Mouse (Mus musculus) WW6 (cell line): ENCODE data around the gene Rhot1.
"Not testable (repeated sequence)": the region's sequence is repeated elsewhere in the genome, so short reads cannot be mapped to it uniquely, and the experiment has no call there.

Source experiments
- DNase-seq: peaks from one replicate; pipeline ENCODE4 v3.0.0-alpha.2; 2013; ENCODE audit warnings: low read depth, low spot score

Gene Rhot1

DNA sequence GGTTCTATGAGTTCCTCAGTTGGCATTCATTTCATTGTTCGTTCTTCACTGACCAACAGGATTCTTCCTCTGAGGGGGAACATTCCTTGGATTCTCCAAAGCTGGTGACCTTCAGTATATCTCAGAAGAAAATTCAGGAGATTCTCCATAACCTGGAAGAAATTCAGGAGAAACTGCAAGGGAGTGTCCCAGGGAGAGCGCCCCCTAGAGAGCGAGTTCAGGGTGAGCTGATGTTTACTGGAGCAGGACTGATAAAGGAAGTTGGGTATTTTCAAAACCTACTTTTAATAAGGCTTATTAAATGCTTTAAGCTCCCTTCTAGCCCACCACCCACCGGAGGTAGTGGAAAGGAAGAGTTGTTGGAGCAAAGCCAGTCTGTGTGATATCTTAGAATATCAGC, 15.0 kb upstream of the Rhot1 start:
- DNase-seq, result no peak

DNA sequence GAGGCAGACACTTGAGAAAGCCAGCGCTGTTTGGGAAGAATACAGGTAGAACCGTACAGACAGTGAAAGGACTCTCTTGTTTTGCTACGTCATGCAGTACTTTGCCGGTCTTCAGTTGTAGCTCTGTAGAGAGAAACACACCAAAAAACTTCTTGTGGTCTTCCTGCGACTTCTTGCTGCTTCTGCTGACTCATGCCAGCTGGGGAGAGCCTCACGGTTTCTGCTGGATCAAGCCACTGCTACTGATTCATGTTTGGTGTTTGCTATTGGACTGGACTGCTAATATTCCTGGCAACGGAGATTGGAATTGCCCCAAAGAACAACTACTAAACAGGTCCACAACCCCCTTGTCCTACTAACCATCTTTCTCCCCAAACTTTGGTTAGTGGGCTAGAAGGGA, 12.5 kb upstream of the Rhot1 start:
- DNase-seq, result no peak

DNA sequence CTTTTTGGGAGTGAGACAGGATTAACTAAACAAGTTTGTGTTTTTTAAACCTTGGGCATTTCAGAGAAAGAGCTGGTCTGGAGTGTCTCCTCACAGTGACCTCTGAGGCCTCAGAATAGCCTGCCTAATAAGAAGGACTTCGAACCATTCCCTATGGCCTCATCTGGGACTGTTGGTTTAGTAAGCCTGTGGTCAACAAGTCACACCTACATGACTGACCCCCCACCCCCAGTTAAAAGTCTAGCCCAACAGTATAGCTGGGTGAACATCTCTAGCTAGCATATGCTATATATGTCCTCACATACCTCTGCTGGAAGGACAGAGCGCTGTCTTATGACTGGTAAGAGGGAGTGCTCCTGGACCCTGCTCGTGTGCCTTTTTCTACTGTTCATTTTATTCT, 9.5 kb upstream of the Rhot1 start:
- no peak for DNase-seq

DNA sequence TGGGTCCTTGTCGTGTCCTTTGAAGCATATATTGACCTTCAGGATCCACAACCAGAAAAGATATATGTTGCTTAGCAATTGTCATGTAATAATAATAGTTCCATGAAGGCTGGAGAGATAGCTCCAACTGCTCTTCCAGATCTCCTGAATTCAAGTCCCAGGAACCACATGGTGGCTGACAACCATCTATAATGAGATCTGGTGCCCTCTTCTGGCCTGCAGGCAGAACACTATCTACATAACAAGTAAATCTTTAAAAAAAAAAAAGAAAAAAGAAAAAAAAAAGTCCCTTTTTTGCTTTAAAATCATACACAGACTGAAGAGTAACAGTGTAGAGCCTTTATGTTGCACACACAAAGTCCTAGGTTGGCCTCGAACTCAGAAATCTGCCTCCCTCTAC, 9.0 kb upstream of the Rhot1 start:
- DNase-seq, result no peak

DNA sequence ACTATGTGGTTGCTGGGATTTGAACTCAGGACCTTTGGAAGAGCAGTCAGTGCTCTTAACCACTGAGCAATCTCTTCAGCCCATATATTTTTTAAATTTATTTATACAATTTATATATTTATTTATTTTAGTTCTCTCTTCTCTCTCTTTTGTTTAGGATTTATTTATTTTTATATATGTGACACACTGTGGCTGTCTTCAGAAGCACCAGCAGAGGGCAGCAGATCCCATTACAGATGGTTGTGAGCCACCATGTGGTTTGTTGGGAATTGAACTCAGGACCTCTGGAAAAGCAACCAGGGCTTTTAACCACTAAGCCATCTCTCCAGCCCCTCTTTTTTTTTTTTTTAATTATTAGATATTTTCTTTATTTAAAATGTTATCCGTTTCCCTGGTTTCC, 8.5 kb upstream of the Rhot1 start:
- no peak for DNase-seq

DNA sequence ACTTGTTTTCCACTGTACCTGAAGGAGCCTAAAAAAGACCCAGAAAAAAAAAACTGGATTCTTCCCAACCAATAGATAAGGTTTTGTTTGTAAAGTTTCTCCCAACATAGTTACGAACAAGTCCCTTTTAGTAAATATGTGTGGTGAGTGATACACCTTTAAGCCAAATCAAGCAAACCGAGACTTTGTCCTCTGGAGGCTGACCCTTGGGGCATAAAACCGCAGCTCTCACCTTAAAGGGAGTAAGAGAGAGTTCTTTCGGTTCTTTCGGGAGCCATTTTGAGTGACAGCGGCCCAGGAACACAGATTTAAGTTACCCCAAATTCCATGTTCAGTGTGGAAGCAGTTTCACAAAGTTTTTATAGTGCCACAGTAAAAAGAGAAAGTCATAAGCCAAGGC, 6.5 kb upstream of the Rhot1 start:
- no peak for DNase-seq

DNA sequence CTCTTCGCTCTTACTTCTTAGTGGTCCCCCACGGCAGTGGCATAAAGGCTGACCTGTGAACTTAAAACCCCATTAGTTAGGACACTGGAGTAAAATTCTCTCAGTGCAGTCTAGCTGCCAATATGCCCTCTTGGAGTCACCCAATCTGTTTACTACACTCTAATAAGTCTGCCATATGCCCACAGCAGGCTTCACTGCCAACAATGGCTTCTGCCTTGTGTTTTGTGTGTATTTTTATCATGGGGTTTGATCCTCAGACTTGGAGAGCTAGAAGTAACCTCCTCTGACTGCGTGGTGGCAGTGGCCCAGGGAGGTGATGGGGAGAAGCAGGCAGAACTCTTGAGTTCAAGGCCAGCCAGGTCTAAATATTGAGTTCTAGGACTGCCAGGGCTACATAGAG, 4.8 kb upstream of the Rhot1 start:
- no peak for DNase-seq

DNA sequence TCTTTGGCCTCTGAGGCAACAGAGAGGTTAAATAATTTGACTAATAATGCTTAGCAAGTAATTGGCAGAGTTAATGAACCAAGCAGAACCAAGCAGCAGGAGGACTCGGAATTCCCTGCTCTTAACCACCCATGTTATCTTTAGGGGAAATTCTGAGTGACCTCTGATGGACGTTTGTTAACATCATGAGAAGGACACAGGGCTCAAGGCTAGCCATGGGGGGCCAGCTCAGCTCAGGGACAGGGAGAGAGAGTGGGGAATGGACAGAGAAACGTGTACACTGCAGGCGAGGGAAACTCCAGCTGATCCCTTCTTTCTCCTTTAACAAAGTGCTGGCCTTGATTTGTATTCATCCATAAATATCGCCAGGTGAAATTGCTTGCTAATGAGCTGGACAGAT, 3.9 kb upstream of the Rhot1 start:
- no peak for DNase-seq

DNA sequence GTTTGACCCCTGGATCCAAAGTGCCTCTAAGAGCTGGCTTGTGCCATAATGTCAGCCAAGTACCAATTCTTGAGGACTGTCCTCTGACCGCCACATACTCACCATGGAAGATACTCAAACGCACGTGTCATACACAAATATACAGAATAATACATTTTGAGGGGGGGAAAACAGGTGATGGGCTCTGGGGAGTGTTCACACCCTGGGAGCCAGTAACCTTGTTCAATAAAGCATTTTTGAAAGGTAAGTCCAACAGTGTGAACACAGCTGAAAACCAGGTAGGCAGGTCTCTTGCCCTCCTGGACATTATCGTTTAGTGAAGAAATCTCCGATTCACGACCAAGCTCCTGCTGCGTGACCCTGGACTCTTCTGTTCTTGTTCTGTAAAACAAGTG, 357 bp upstream of the Rhot1 start:
- no peak for DNase-seq

DNA sequence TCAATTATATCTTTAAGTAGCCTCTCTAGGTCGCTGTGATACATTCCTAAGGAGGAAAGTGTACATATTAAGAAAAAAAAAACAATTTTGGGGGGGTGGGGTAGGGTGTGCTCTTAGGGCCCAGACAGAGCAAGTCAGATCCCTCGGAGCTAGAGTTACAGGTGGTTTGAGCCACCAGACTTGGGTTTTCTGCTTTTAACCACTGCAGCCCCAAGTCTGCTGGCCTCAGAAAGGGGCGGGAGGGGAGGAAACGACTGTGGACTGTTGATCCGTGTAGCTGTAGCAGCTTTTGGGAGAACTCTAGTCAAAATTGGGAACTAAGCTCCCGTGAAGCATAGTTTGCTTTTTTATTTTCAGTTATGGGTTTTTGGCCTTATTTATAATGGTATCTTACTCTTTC, 1.5 kb downstream of the Rhot1 start:
- no peak for DNase-seq

DNA sequence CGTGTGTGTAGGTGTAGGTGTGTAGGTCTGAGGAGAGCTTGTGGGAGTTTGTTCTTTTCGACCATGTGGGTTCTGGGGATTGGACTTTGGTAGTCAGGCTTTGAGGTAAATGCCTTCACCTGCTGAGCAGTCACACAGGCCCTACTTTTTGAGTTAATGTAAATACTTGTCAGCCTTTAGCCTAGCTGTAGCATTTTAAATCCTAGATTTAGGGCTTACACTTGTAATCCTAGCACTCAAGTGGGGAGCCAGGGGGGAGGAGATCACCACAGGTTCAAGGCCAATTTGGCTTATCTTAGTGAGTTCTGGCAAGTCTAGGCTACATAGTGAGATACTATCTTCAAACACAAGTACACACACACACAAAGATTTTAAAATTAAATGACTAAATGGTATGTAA, 3.5 kb downstream of the Rhot1 start:
- DNase-seq, result no peak

DNA sequence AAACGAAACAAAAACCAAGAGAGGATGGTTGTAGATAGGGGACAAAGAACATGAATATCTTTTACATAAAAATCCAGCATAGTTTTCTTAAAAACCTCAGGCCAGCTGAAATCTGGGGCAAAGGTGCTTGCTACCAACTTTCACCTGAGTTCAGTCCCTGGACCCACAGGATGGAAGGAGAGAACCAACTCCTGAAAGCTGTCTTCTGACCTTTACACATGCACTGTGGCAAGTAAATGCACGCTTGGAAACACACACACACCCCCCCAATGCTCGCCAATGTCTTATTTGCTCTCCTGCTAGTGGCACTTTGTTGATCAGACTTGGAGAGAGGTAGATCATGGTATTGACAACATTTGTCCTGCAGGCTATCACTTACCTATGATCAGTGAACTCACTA, 6.5 kb downstream of the Rhot1 start:
- no peak for DNase-seq

DNA sequence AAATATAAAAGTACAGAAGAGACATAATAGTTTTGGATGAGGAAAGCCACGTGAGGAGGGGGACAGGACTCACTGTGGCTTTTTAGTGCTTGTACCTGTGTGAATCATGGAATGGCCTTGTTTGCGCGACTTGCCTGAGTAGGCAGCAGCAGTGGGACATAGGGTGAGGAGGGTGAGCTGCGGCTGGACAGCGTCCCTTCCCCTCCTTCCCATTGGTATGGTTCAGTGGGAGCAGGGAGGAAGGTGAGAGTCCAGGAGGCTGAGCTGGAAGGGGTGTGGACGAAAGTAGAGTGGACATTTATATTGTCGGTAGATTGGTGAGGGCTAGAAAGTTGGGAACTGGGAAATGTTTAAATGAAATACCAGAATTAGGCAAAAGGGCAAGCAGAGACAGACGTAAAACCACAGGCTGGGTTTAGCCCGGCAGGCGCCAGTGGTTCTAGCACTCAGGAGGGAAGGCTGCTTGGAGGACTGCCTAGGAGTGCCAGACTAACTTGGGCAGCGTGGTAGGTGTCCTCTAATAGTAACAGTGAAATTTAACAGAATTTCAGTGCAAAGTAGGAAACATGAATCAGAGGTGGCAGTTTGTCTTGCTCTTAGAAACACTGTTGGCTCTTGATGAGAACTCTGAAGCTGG, 10.0 kb downstream of the Rhot1 start:
- DNase-seq, result no peak

DNA sequence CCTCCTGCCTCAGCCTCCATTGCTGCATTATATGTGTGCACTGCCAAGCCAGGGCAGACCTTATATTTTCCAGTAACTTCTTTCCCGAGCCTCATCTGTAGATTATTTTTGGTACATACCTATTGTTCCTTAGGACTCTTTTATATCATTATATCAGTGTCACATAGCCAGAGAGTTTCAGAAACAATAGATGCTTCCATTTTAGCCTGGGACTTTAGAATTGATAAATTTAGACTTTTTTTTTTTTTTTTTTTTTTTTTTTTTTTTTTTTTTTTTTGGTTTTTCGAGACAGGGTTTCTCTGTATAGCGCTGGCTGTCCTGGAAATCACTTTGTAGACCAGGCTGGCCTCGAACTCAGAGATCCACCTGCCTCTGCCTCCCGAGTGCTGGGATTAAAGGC, 21.2 kb downstream of the Rhot1 start:
- DNase-seq, result not testable (repeated sequence)

DNA sequence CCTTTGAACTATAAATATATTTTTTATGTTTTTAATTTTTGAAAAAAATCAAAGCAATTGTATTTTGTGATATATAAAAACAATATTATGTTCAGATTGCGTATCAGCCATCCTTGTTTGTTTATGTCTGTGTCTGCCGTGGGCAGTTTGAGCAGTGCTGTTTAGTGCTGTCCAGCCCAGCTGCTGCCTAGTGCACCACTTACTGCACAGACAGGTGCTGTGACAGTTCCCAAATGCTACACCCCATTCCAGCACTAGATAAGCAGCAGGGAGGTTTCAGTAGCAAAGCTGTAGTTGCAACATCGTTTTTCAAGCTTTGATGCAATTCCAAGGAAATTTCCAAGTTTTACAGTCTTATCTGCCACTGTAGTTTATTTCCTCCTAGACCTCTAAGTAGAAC, 28.5 kb downstream of the Rhot1 start:
- DNase-seq, result no peak

DNA sequence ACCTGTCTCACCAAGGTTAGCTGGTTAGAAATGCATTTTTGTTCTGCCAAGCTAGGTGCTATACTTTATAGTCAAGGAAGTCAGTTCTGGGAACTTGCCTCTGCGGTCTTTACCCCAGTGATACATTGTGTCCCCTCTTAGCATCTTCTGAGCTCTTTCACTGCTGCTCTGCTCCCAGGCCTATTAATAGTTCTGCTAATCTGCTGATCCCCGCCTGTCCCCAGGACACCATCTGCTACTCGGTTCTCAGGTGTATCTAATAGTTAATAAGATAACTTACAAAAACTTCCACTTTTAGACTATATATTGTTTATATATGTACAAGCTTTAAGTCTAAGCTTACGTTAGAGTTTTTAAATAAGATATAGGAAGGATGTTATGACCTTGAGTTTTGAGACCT, 29.5 kb downstream of the Rhot1 start:
- no peak for DNase-seq

DNA sequence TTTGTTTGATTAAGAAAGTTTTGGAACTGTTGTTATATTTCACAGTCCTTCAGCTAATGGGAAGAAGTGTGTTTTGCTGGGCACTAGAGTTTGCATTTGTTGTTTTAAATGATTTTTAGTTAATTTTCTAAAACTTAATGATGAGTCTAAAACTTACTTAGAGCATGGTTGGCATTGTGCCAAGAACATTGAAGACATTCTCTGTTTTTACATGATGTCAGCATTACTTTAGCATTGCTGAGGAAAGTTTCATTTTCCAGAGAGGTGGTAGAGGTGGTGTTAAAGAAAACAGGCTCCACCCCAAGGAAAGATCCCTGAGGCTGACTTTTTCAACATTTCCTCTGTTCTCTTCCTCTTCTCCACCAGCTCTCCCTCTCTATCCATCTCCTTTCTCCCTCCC, 38.2 kb downstream of the Rhot1 start:
- no peak for DNase-seq

DNA sequence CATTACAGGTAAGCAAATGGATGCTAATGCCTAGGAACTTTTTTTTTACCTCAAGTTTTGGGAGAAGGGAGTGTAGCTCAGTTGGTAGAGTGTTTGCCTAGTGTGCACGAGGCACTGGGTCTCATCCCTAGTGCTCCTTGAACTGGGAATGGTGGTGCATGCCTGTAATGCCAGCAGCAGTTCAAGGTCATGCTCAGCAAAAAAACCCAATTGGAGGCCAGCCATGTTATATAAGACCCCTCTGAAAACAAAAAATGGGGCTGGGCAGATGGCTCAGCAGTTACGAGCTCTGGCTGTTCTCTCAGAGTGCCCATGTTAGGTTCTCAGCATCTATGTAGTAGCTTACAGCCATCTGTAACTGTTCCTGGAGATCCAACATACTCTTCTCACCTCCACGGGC, 39.7 kb downstream of the Rhot1 start:
- no peak for DNase-seq

DNA sequence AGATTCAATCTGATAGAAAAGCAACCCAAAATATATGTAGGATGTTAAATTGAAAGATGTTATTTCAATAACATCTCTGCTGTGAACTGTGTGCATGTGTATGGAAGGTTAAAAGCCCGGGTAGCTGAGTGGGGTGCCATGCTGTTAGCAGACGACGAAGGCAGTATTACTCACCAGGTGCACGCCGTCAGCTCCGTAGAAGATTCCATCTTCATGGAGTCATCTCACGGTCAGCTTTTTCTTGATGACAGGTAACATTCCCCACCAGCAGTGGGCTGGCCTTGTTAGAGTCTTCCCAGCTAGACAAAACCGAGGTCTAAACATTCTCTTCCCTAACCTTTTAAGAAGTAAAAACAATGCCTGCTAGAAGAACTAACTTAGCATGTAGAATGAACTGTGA, 55.3 kb downstream of the Rhot1 start:
- no peak for DNase-seq

DNA sequence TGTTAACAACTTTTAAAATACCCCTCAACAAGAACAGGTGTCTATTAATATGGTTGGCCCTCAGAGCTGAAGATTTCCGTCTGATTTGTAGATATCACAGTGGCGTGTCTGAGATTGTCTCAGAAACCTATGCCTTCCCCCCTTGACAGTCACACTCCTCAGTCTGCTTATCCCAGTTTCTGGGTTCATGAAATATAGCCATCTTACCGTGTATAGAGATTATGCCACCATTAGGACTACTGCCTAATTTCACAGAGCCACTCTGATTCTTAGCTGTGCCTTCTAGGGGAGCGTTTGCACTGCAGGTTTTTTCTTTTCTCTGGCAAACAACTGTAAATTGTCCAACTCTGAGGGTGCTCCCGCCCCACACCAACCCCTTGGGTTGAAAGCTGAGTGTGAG, 62.3 kb downstream of the Rhot1 start:
- DNase-seq, result no peak

DNA sequence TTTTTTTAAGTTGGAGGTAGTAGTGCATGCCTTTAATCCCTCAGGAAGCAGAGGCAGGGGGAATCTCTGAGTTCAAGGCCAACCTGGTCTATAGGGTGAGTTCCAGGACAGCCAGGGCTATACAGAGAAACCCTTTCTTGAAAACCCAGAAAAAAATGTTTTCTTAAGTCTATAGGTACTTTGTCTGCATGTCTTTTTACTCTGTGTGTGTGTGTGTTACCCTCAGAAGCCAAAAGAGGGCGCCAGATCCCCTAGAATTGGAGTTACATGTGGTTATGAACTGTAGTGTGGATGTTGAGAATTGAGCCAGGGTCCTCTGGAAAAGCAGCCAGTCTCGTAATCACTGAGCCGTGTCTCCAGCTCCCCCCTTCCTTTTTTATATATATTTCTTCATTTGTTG, 66.2 kb downstream of the Rhot1 start:
- DNase-seq, result no peak

DNA sequence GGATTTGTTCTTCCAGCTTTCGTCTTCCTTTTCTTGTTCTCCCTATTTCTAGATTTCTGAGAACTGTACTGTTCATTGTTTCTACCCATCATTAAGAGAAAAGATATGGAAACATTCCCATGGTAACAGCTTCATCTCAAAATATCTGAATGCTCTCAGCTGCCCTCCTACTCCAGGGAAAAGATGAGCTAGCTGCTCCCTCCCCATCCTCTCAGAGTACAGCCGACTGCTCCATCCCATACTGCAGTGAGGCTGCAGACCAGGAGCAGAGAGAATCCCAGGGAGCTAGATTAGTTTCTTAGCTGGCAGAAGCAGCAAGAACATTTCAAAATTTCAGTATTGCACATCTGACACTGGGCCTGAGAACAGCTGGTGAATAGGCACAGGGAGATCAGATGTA, 69.2 kb downstream of the Rhot1 start:
- no peak for DNase-seq

DNA sequence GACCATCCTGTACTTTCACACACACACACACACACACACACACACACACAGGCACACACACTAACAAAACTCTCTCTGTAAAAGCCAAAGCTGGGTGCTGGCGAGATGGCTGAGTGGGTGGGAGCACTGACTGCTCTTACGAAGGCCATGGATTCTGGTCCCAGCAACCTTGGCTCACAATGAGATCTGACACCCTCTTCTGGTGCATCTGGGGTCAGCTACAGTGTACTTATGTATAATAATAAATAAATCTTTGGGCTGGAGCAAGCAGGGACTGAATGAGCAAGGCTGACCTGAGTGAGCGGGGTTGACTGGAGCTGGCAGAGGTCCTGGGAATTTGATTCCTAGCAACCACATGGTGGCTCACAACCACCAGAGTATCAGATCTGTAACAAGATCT, 75.0 kb downstream of the Rhot1 start:
- no peak for DNase-seq

DNA sequence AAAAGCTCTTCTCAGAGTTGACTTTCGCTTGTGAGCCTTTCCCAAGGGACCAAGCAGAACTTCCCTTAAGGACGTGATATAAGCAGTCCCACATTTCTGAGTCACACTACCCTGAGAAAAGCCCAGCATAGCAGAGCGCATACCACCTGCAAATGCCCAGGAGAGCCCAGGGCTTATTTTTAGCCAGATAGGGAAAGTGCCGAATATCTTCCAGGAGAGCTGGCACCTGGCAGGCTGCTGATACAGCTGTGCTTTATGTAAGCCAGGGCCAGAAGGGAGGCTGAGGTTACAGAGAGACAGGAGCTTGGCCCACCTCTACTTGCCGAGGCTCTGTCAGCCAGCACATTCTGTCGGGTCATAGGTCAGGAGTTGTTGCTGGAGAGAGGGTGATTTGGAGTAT, 75.8 kb downstream of the Rhot1 start:
- DNase-seq, result no peak

DNA sequence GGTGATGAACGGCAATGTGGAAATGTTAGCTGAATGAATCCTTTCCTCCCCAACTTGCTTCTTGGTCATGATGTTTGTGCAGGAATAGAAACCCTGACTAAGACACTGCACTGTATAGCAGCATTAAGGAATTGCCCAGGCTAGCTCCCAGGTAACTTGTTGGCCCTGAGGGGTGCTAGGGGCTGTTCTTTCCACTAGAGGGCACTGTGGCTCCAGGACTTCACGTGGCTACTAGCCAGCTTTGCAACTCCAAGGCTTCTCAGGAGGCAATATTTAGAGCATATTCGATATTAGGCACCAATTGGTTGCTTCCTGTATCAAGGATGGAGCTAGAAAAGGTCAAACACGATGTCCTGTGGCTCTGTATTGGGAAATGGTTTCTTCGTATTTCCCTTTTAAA, 78.3 kb downstream of the Rhot1 start:
- no peak for DNase-seq
